Mouse (Mus musculus): ENCODE measurements at regions not wholly inside any gene's neighbourhood (a gene's known extent, or its start where the extent isn't known, plus 50 kb on each side); places are given as distances from the start of the nearest gene placed in this dataset.

GRCm38 (mm10) chr8:53881551-53881950 lies 195.9 kb upstream of the Vegfc start:
- H3K27ac ChIP-seq, result no peak overlapping the region
- H3K4me2 ChIP-seq (replicated peaks), result no peak overlapping the region
- H3K4me3 ChIP-seq, result no peak overlapping the region
- no peaks in the 10 kb centered on the region for H3K4me1 ChIP-seq
- H3K36me3 ChIP-seq, result no peaks in the 10 kb centered on the region
- H3K9me3 ChIP-seq, result no peaks in the 10 kb centered on the region
- no peak for ATAC-seq (ENCODE audit: low FRiP score, low read depth)
- H3K9ac ChIP-seq, result no peak overlapping the region
- H3K27me3 ChIP-seq (replicated peaks), result no peaks in the 10 kb centered on the region
- WGBS, result 70% methylated on average over 1 of the region's 1 CpGs

- Histone ChIP-seq H3K27me3 (replicated peaks) (no peaks in the 10 kb centered on the region), H3K9ac (no peak overlapping the region), H3K4me3 (no peak overlapping the region), H3K36me3 (no peaks in the 10 kb centered on the region), H3K27ac (no peak overlapping the region), H3K9me3 (no peaks in the 10 kb centered on the region), H3K4me2 (replicated peaks) (no peak overlapping the region), H3K4me1 (no peaks in the 10 kb centered on the region)
- no peak for ATAC-seq (ENCODE audit: low FRiP score, low read depth)
- WGBS, result 89% methylated on average over 4 of the region's 4 CpGs
These were observed 185.1 kb upstream of the Vegfc start for GRCm38 (mm10) chr8:53892205-53892710.

GRCm38 (mm10) chr8:53892770-53893169 lies 184.6 kb upstream of the Vegfc start:
- no peak overlapping the region for H3K9ac ChIP-seq
- no peaks in the 10 kb centered on the region for H3K4me1 ChIP-seq
- no peak for ATAC-seq (ENCODE audit: low FRiP score, low read depth)
- H3K36me3 ChIP-seq, result no peaks in the 10 kb centered on the region
- H3K4me2 ChIP-seq (replicated peaks), result no peak overlapping the region
- H3K4me3 ChIP-seq, result no peak overlapping the region
- no peaks in the 10 kb centered on the region for H3K27me3 ChIP-seq (replicated peaks)
- H3K9me3 ChIP-seq, result no peaks in the 10 kb centered on the region
- WGBS, result 78% methylated on average over 3 of the region's 3 CpGs
- H3K27ac ChIP-seq, result no peak overlapping the region

- no peak overlapping the region for H3K4me2 ChIP-seq (replicated peaks)
- WGBS, result 95% methylated on average over 4 of the region's 4 CpGs
These were observed 155.1 kb upstream of the Vegfc start for GRCm38 (mm10) chr8:53922343-53922742.

GRCm38 (mm10) chr8:53930685-53931084 lies 146.7 kb upstream of the Vegfc start:
- ATAC-seq (ENCODE audit: low FRiP score, low read depth), result no peak
- H3K4me2 ChIP-seq (replicated peaks), result no peak overlapping the region
- no peaks in the 10 kb centered on the region for H3K4me1 ChIP-seq
- H3K27me3 ChIP-seq (replicated peaks), result no peaks in the 10 kb centered on the region
- no peak overlapping the region for H3K27ac ChIP-seq
- no peak overlapping the region for H3K4me3 ChIP-seq
- no peak overlapping the region for H3K9ac ChIP-seq
- H3K9me3 ChIP-seq, result no peaks in the 10 kb centered on the region
- H3K36me3 ChIP-seq, result no peaks in the 10 kb centered on the region
- WGBS, result 73% methylated on average over 5 of the region's 5 CpGs

More at GRCm38 (mm10) chr8:53922343-53922742, 155.1 kb upstream of the Vegfc start:
- Histone ChIP-seq H3K27ac (no peak overlapping the region), H3K27me3 (replicated peaks) (no peaks in the 10 kb centered on the region), H3K4me1 (no peaks in the 10 kb centered on the region), H3K9me3 (no peaks in the 10 kb centered on the region), H3K4me3 (no peak overlapping the region), H3K36me3 (no peaks in the 10 kb centered on the region), H3K9ac (no peak overlapping the region)
- ATAC-seq (ENCODE audit: low FRiP score, low read depth), result no peak

- Histone ChIP-seq H3K4me2 (replicated peaks) (no peak overlapping the region), H3K9ac (no peak overlapping the region), H3K27me3 (replicated peaks) (no peaks in the 10 kb centered on the region), H3K9me3 (no peaks in the 10 kb centered on the region), H3K4me3 (no peak overlapping the region), H3K36me3 (no peaks in the 10 kb centered on the region), H3K4me1 (no peaks in the 10 kb centered on the region), H3K27ac (no peak overlapping the region)
- ATAC-seq (ENCODE audit: low FRiP score, low read depth), result no peak
These were observed 139.0 kb upstream of the Vegfc start for GRCm38 (mm10) chr8:53938392-53938791.

- Histone ChIP-seq H3K4me1 (no peaks in the 10 kb centered on the region), H3K9ac (no peak overlapping the region), H3K27ac (no peak overlapping the region), H3K27me3 (replicated peaks) (no peaks in the 10 kb centered on the region), H3K4me3 (no peak overlapping the region), H3K9me3 (no peaks in the 10 kb centered on the region), H3K36me3 (no peaks in the 10 kb centered on the region), H3K4me2 (replicated peaks) (no peak overlapping the region)
- WGBS, result 77% methylated on average over 1 of the region's 1 CpGs
- no peak for ATAC-seq (ENCODE audit: low FRiP score, low read depth)
These were observed 137.9 kb upstream of the Vegfc start for GRCm38 (mm10) chr8:53939519-53939918.

GRCm38 (mm10) chr8:53941144-53941543 lies 136.3 kb upstream of the Vegfc start:
- no peak for ATAC-seq (ENCODE audit: low FRiP score, low read depth)
- H3K4me3 ChIP-seq, result no peak overlapping the region
- H3K9me3 ChIP-seq, result no peaks in the 10 kb centered on the region
- no peak overlapping the region for H3K27ac ChIP-seq
- no peak overlapping the region for H3K4me2 ChIP-seq (replicated peaks)
- WGBS, result 96% methylated on average over 2 of the region's 2 CpGs
- no peaks in the 10 kb centered on the region for H3K36me3 ChIP-seq
- no peaks in the 10 kb centered on the region for H3K27me3 ChIP-seq (replicated peaks)
- no peaks in the 10 kb centered on the region for H3K4me1 ChIP-seq
- no peak overlapping the region for H3K9ac ChIP-seq

- Histone ChIP-seq H3K36me3 (no peaks in the 10 kb centered on the region), H3K9me3 (no peaks in the 10 kb centered on the region), H3K27me3 (replicated peaks) (no peaks in the 10 kb centered on the region), H3K27ac (no peak overlapping the region), H3K4me2 (replicated peaks) (no peak overlapping the region), H3K4me3 (no peak overlapping the region), H3K4me1 (no peaks in the 10 kb centered on the region), H3K9ac (no peak overlapping the region)
- WGBS, result 48% methylated on average over 2 of the region's 2 CpGs
- no peak for ATAC-seq (ENCODE audit: low FRiP score, low read depth)
These were observed 131.8 kb upstream of the Vegfc start for GRCm38 (mm10) chr8:53945561-53945960.

- no peak overlapping the region for H3K4me3 ChIP-seq
- H3K36me3 ChIP-seq, result no peaks in the 10 kb centered on the region
- no peak overlapping the region for H3K4me2 ChIP-seq (replicated peaks)
- no peak overlapping the region for H3K27ac ChIP-seq
- no peaks in the 10 kb centered on the region for H3K4me1 ChIP-seq
- ATAC-seq (ENCODE audit: low FRiP score, low read depth), result no peak
- no peak overlapping the region for H3K9ac ChIP-seq
- H3K9me3 ChIP-seq, result no peaks in the 10 kb centered on the region
- H3K27me3 ChIP-seq (replicated peaks), result no peaks in the 10 kb centered on the region
These were observed 130.0 kb upstream of the Vegfc start for GRCm38 (mm10) chr8:53947384-53947783.

- no peaks in the 10 kb centered on the region for H3K9me3 ChIP-seq
- WGBS, result 75% methylated on average over 4 of the region's 4 CpGs
- no peak overlapping the region for H3K27ac ChIP-seq
- ATAC-seq (ENCODE audit: low FRiP score, low read depth), result no peak
- H3K4me1 ChIP-seq, result no peaks in the 10 kb centered on the region
- no peak overlapping the region for H3K4me3 ChIP-seq
- H3K4me2 ChIP-seq (replicated peaks), result no peak overlapping the region
- no peaks in the 10 kb centered on the region for H3K36me3 ChIP-seq
- no peaks in the 10 kb centered on the region for H3K27me3 ChIP-seq (replicated peaks)
- H3K9ac ChIP-seq, result no peak overlapping the region
These were observed 122.8 kb upstream of the Vegfc start for GRCm38 (mm10) chr8:53954476-53955158.

- no peak overlapping the region for H3K9ac ChIP-seq
- H3K4me1 ChIP-seq, result no peaks in the 10 kb centered on the region
- H3K9me3 ChIP-seq, result no peaks in the 10 kb centered on the region
- ATAC-seq (ENCODE audit: low FRiP score, low read depth), result no peak
- no peaks in the 10 kb centered on the region for H3K27me3 ChIP-seq (replicated peaks)
- WGBS, result 46% methylated on average over 2 of the region's 2 CpGs
- no peaks in the 10 kb centered on the region for H3K36me3 ChIP-seq
- H3K4me3 ChIP-seq, result no peak overlapping the region
- no peak overlapping the region for H3K27ac ChIP-seq
- H3K4me2 ChIP-seq (replicated peaks), result no peak overlapping the region
These were observed 121.3 kb upstream of the Vegfc start for GRCm38 (mm10) chr8:53956148-53956547.

GRCm38 (mm10) chr8:53958548-53958947 lies 118.9 kb upstream of the Vegfc start:
- H3K9ac ChIP-seq, result no peak overlapping the region
- ATAC-seq (ENCODE audit: low FRiP score, low read depth), result no peak
- WGBS, result 85% methylated on average over 1 of the region's 1 CpGs
- no peak overlapping the region for H3K4me2 ChIP-seq (replicated peaks)
- no peaks in the 10 kb centered on the region for H3K4me1 ChIP-seq
- no peaks in the 10 kb centered on the region for H3K9me3 ChIP-seq
- H3K4me3 ChIP-seq, result no peak overlapping the region
- no peak overlapping the region for H3K27ac ChIP-seq
- H3K36me3 ChIP-seq, result no peaks in the 10 kb centered on the region
- no peaks in the 10 kb centered on the region for H3K27me3 ChIP-seq (replicated peaks)
